Mouse (Mus musculus) embryonic facial prominence, embryonic 10.5 days (tissue): Measurements from ENCODE around the gene Pld2. TPM values are rescaled to one million over a fixed set of nuclear protein-coding genes. Genes with fewer than 3 reads are reported as not detected.
A peak's percentile ranks its signal among the peaks of the same experiment; 100 is the strongest.

Source experiments
- DNase-seq: peaks from one replicate; pipeline ENCODE4 v3.0.0-alpha.2; 2017; ENCODE audit warnings: low spot score
- H3K27ac ChIP-seq: fragments of 300-500 bp; sonication (generic); replicated peaks from 2 replicates; pipeline ENCODE4 v1.5.1; 2016; ENCODE audit warnings: mild to moderate bottlenecking
- H3K27me3 ChIP-seq: fragments of 300-500 bp; sonication (generic); replicated peaks from 2 replicates; pipeline ENCODE4 v1.6.1; 2016; ENCODE audit warnings: low read depth, mild to moderate bottlenecking; ENCODE audit not compliant: poor library complexity, severe bottlenecking
- H3K36me3 ChIP-seq: fragments of 300-500 bp; sonication (generic); replicated peaks from 2 replicates; pipeline ENCODE4 v1.6.1; 2016; ENCODE audit warnings: mild to moderate bottlenecking, moderate library complexity
- H3K4me1 ChIP-seq: fragments of 300-500 bp; sonication (generic); 2 replicates; pipeline ENCODE4 v1.6.1; 2016
- H3K4me3 ChIP-seq: fragments of 300-500 bp; sonication (generic); 2 replicates; pipeline ENCODE4 v1.5.1; 2016; ENCODE audit warnings: mild to moderate bottlenecking, moderate library complexity
- H3K9me3 ChIP-seq: fragments of 300-500 bp; sonication (generic); 2 replicates; pipeline ENCODE4 v1.6.1; 2016; ENCODE audit warnings: mild to moderate bottlenecking
- WGBS: fragments of 180-500 bp; shearing (Covaris S2); methylation state at CpG from one replicate; pipeline ENCODE4 v1.1.7; 2016; 5-methylcytosine and 5-hydroxymethylcytosine counted together
- polyA plus RNA-seq: library from polyadenylated mRNA; unstranded; fragments of >200 nt; fragmentation: Nextera tagmentation; extraction: Ambion mirVana; gene quantifications from 2 replicates; pipeline ENCODE4 v1.2.1, GENCODE M21; 2016

Gene Pld2
- polyA plus RNA-seq, 1 experiment from 2014 or later = 3.7 TPM

GRCm38 (mm10) chr11:70582196-70582595, 42.3 kb downstream of the Pld2 start:
- WGBS = 65% methylated on average over 3 of the region's 3 CpGs
- H3K27ac ChIP-seq = no peak overlapping the region
- H3K36me3 ChIP-seq = peaks cover 6% of the 10 kb centered on the region; the same call in 1 of the 2 replicates
- peaks cover 80% of the 10 kb centered on the region for H3K4me1 ChIP-seq
- no peaks in the 10 kb centered on the region for H3K9me3 ChIP-seq
- H3K27me3 ChIP-seq = no peaks in the 10 kb centered on the region
- no peak for DNase-seq
- H3K4me3 ChIP-seq = no peak overlapping the region

GRCm38 (mm10) chr11:70583022-70583714, 43.3 kb downstream of the Pld2 start:
- no peaks in the 10 kb centered on the region for H3K27me3 ChIP-seq
- no peaks in the 10 kb centered on the region for H3K9me3 ChIP-seq
- H3K27ac ChIP-seq = peak overlapping the region; percentile 57
- peaks cover 6% of the 10 kb centered on the region; the same call in 1 of the 2 replicates for H3K36me3 ChIP-seq
- WGBS = 68% methylated on average over 6 of the region's 6 CpGs
- no peak overlapping the region for H3K4me3 ChIP-seq
- no peak for DNase-seq
- peaks cover 75% of the 10 kb centered on the region for H3K4me1 ChIP-seq

DNA sequence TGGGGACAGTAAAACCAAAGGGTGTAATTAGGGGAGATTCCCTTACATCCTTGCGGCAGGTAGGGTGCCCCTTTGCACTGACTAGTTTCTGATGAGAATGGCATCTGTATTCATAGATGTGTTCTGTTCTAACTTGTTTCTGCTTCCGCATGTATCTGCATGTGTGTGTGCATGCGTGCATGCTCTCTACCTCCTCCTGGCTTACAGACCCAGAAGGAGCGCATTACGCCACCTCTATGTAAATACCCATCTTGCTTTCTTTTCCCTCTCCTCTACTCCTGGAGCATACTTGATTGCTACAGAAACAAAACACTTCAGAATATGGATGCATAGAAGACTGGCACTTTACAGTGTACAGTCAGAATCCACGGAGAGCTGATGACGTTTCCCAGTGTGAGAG, 43.9 kb downstream of the Pld2 start:
- no peak overlapping the region for H3K4me3 ChIP-seq
- 88% methylated on average over 7 of the region's 7 CpGs for WGBS
- H3K27me3 ChIP-seq = no peaks in the 10 kb centered on the region
- no peak for DNase-seq
- no peaks in the 10 kb centered on the region for H3K9me3 ChIP-seq
- peak overlapping the region; percentile 57; the same call in 1 of the 2 replicates for H3K27ac ChIP-seq
- peaks cover 68% of the 10 kb centered on the region for H3K4me1 ChIP-seq
- H3K36me3 ChIP-seq = peaks cover 6% of the 10 kb centered on the region; the same call in 1 of the 2 replicates

DNA sequence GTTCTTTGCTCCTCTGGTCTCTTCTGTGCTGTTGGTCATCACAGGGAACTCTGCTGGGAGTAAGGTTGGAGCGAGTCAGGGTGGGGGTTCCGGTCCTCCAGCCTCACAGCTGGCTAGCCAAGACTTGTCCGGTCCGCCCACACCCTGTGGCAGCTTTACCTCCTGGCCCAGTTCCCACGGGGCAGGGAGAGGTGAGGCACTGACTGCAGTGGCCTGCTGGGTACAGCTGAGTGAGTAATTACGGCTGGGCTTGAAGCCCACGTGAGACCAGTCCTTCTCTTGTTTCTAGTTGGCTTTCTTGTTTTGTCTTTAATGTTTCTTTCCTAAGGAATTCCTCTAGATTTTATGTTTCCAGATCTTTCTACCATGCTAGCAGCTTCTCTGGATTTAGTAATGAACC, 45.6 kb downstream of the Pld2 start:
- Histone ChIP-seq H3K9me3 (no peaks in the 10 kb centered on the region), H3K36me3 (peaks cover 3% of the 10 kb centered on the region; the same call in 1 of the 2 replicates), H3K27me3 (no peaks in the 10 kb centered on the region), H3K27ac (peak overlapping the region; percentile 66), H3K4me1 (peaks cover 52% of the 10 kb centered on the region), H3K4me3 (0 out of 2 replicates have a peak overlapping the region, but pooled peaks have one; percentile 9)
- DNase-seq = peak; percentile 40
- 53% methylated on average over 7 of the region's 7 CpGs for WGBS

GRCm38 (mm10) chr11:70586261-70586660, 46.4 kb downstream of the Pld2 start:
- no peak overlapping the region for H3K4me3 ChIP-seq
- H3K27ac ChIP-seq = 0 out of 2 replicates have a peak overlapping the region, but pooled peaks have one; percentile 66
- H3K36me3 ChIP-seq = no peaks in the 10 kb centered on the region
- no peaks in the 10 kb centered on the region for H3K27me3 ChIP-seq
- DNase-seq = no peak
- WGBS = 90% methylated on average over 3 of the region's 3 CpGs
- H3K4me1 ChIP-seq = peaks cover 45% of the 10 kb centered on the region
- H3K9me3 ChIP-seq = no peaks in the 10 kb centered on the region

- Histone ChIP-seq H3K36me3 (no peaks in the 10 kb centered on the region), H3K4me1 (peaks cover 44% of the 10 kb centered on the region), H3K27me3 (no peaks in the 10 kb centered on the region), H3K4me3 (no peak overlapping the region), H3K9me3 (no peaks in the 10 kb centered on the region), H3K27ac (no peak overlapping the region)
- DNase-seq = no peak
- 82% methylated on average over 5 of the region's 5 CpGs for WGBS
These were observed 47.1 kb downstream of the Pld2 start for GRCm38 (mm10) chr11:70586954-70587353.

GRCm38 (mm10) chr11:70591733-70592132, 51.9 kb downstream of the Pld2 start:
- Histone ChIP-seq H3K36me3 (peaks cover 3% of the 10 kb centered on the region; the same call in 1 of the 2 replicates), H3K4me3 (no peak overlapping the region), H3K9me3 (no peaks in the 10 kb centered on the region), H3K4me1 (peaks cover 6% of the 10 kb centered on the region; the same call in 1 of the 2 replicates), H3K27ac (no peak overlapping the region), H3K27me3 (no peaks in the 10 kb centered on the region)
- DNase-seq = no peak
- WGBS = 81% methylated on average over 1 of the region's 1 CpGs

GRCm38 (mm10) chr11:70594253-70594989, 54.6 kb downstream of the Pld2 start:
- H3K4me1 ChIP-seq = peaks cover 6% of the 10 kb centered on the region; the same call in 1 of the 2 replicates

GRCm38 (mm10) chr11:70595638-70596037, 55.8 kb downstream of the Pld2 start:
- WGBS = 71% methylated on average over 2 of the region's 2 CpGs
- peak overlapping the region; percentile 35 for H3K27ac ChIP-seq

More at GRCm38 (mm10) chr11:70594253-70594989, 54.6 kb downstream of the Pld2 start:
- Histone ChIP-seq H3K4me3 (no peak overlapping the region), H3K27me3 (no peaks in the 10 kb centered on the region), H3K27ac (no peak overlapping the region), H3K36me3 (peaks cover 30% of the 10 kb centered on the region), H3K9me3 (no peaks in the 10 kb centered on the region)
- WGBS = 85% methylated on average over 15 of the region's 15 CpGs
- DNase-seq = no peak

GRCm38 (mm10) chr11:70596094-70596493, 56.2 kb downstream of the Pld2 start:
- H3K4me1 ChIP-seq = peaks cover 6% of the 10 kb centered on the region; the same call in 1 of the 2 replicates
- H3K36me3 ChIP-seq = peaks cover 43% of the 10 kb centered on the region
- WGBS = 47% methylated on average over 4 of the region's 4 CpGs
- no peaks in the 10 kb centered on the region for H3K27me3 ChIP-seq
- no peaks in the 10 kb centered on the region for H3K9me3 ChIP-seq
- no peak for DNase-seq
- H3K4me3 ChIP-seq = no peak overlapping the region
- peak overlapping the region; percentile 35; the same call in 1 of the 2 replicates for H3K27ac ChIP-seq

More at GRCm38 (mm10) chr11:70595638-70596037, 55.8 kb downstream of the Pld2 start:
- Histone ChIP-seq H3K9me3 (no peaks in the 10 kb centered on the region), H3K36me3 (peaks cover 41% of the 10 kb centered on the region), H3K4me1 (peaks cover 6% of the 10 kb centered on the region; the same call in 1 of the 2 replicates), H3K27me3 (no peaks in the 10 kb centered on the region), H3K4me3 (no peak overlapping the region)
- no peak for DNase-seq

- Histone ChIP-seq H3K36me3 (peaks cover 55% of the 10 kb centered on the region), H3K27me3 (no peaks in the 10 kb centered on the region), H3K9me3 (no peaks in the 10 kb centered on the region), H3K4me3 (no peak overlapping the region), H3K27ac (no peak overlapping the region), H3K4me1 (peaks cover 6% of the 10 kb centered on the region; the same call in 1 of the 2 replicates)
- DNase-seq = no peak
- WGBS = 89% methylated on average over 6 of the region's 6 CpGs
These were observed 57.4 kb downstream of the Pld2 start for GRCm38 (mm10) chr11:70597301-70597700.

GRCm38 (mm10) chr11:70598451-70598953, 58.6 kb downstream of the Pld2 start:
- no peaks in the 10 kb centered on the region for H3K9me3 ChIP-seq
- WGBS = 89% methylated on average over 9 of the region's 9 CpGs
- H3K4me1 ChIP-seq = peaks cover 6% of the 10 kb centered on the region; the same call in 1 of the 2 replicates
- H3K4me3 ChIP-seq = no peak overlapping the region
- no peak overlapping the region for H3K27ac ChIP-seq
- no peak for DNase-seq
- H3K27me3 ChIP-seq = no peaks in the 10 kb centered on the region
- H3K36me3 ChIP-seq = peaks cover 67% of the 10 kb centered on the region
